ENCODE assay signal across 8 mouse cellular contexts in the genomic region with DNA sequence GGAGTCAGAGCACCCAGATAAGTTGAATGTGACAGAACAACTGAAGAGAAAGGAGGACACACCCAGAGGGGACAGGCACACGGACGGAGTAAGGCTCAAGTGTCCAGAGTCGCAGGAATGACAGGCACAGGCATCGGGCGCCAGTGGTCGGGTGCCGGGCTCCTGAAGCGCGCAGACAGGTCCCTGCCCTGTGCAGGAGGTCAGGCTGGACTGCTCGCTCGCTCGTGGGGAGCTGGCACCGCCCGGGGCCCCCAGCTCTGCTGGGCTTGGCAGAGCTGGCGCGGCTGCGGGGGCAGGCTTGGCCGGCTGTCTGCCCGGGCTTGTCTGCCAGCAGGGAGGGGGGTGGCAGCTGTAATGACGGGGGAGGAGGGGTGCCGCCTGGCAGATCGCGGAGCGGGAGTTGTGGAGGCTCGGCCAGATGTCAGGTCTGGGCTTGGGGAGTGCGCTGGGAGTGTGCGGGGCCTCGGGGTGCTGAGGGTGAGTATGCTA. TPM values are rescaled to one million over a fixed set of nuclear protein-coding genes. Genes with fewer than 3 reads are reported as not detected.
DNase-seq lines count a peak whose midpoint lies in the region; ATAC-seq and TF ChIP-seq lines count a peak whose summit lies in the region.

No protein-coding gene starts in this region.

- H3K4me1 ChIP-seq in heart, embryonic 16.5 days (ENCODE audit: control insufficient read depth, insufficient read depth, low read length) = peaks cover 39% of the 10 kb centered on the region
- H3K4me1 ChIP-seq in lung, embryonic 14.5 days (ENCODE audit: insufficient read depth) = peaks cover 21% of the 10 kb centered on the region

- H3K9me3 ChIP-seq in heart, embryonic 16.5 days (replicated peaks; ENCODE audit: control insufficient read depth, low read length) = no peaks in the 10 kb centered on the region
- H3K9me3 ChIP-seq in lung, embryonic 14.5 days (ENCODE audit: low read depth, low read length) = no peaks in the 10 kb centered on the region

- DNase-seq in CD4-positive helper T cell, adult 2 months (ENCODE audit: low read depth, low spot score) = peak; percentile 36
- DNase-seq in adrenal gland, postnatal 36 days = peak; percentile 72 to 77
- DNase-seq in layer of hippocampus, adult 18-20 months (ENCODE audit: low spot score in 2 of 2) = peak; percentile 87 to 93
- DNase-seq in lung, embryonic 14.5 days = no peak
- peak; percentile 31 for DNase-seq in ovary, postnatal 10 days (ENCODE audit: low spot score)
- DNase-seq in thymus, postnatal 36 days = peak; percentile 47 to 59

- ATAC-seq in erythroblast, adult 5-6 weeks (replicated peaks; ENCODE audit: low FRiP score, poor library complexity, severe bottlenecking) = peak; percentile 26; the same call in 1 of the 2 replicates
- ATAC-seq in heart, embryonic 16.5 days (replicated peaks; ENCODE audit: extremely low read depth, insufficient read depth, low FRiP score) = peak; percentile 53
- ATAC-seq in lung, embryonic 14.5 days (ENCODE audit: insufficient read depth) = peak; percentile 42

- H3K4me2 ChIP-seq in heart, embryonic 16.5 days (ENCODE audit: low read depth, low read length) = peak overlapping the region; percentile 79
- peak overlapping the region; percentile 99 for H3K4me2 ChIP-seq in lung, embryonic 14.5 days

- H3K4me3 ChIP-seq in heart, embryonic 16.5 days (ENCODE audit: low read length) = peak overlapping the region; percentile 68
- peak overlapping the region; percentile 58 for H3K4me3 ChIP-seq in lung, embryonic 14.5 days (ENCODE audit: low read depth, low read length)

- TF ChIP-seq CTCF in lung, embryonic 14.5 days (IDR thresholded peaks at IDR 0.05; ENCODE audit: low read depth) = no peak

- H3K9ac ChIP-seq in heart, embryonic 16.5 days (ENCODE audit: low read length) = peak overlapping the region; percentile 81
- H3K9ac ChIP-seq in lung, embryonic 14.5 days = peak overlapping the region; percentile 63

- H3K27ac ChIP-seq in heart, embryonic 16.5 days (ENCODE audit: low read length) = peak overlapping the region; percentile 65
- H3K27ac ChIP-seq in lung, embryonic 14.5 days (ENCODE audit: low read depth) = peak overlapping the region; percentile 39; the same call in 1 of the 2 replicates

- WGBS in heart, embryonic 16.5 days = under 1% methylated on average over 28 of the region's 28 CpGs
- WGBS in lung, embryonic 14.5 days = under 1% methylated on average over 28 of the region's 28 CpGs

- H3K36me3 ChIP-seq in heart, embryonic 16.5 days (ENCODE audit: control insufficient read depth, insufficient read depth) = no peaks in the 10 kb centered on the region
- no peaks in the 10 kb centered on the region for H3K36me3 ChIP-seq in lung, embryonic 14.5 days (ENCODE audit: insufficient read depth)

- H3K27me3 ChIP-seq in heart, embryonic 16.5 days (ENCODE audit: control insufficient read depth, insufficient read depth, low read length) = no peaks in the 10 kb centered on the region
- no peaks in the 10 kb centered on the region for H3K27me3 ChIP-seq in lung, embryonic 14.5 days (ENCODE audit: insufficient read depth, low read length)

RNA-seq across cellular contexts. Expression of gene Inka2, which starts 0.7 kb away (rescaled TPM):
- total RNA-seq in adrenal gland, postnatal 36 days (2021) = 1 to 10 TPM; 1.6 TPM
- 0.21 TPM in 1 of 2 replicates, not detected in the other for total RNA-seq in erythroblast, adult 5-6 weeks (2015; ENCODE audit: low replicate concordance)
- total RNA-seq in erythroblast, adult 5-6 weeks (2017; ENCODE audit: low replicate concordance) = 0.28 TPM in 1 of 2 replicates, not detected in the other
- polyA plus RNA-seq in heart, embryonic 16.5 days (2015; fragmentation: Nextera tagmentation; extraction: Ambion mirVana) = 2.9 and 3.3 TPM in 2 replicates
- total RNA-seq in layer of hippocampus, adult 18-20 months (2021) = 10 to 100 TPM; 70.5 to 74.0 TPM
- polyA plus RNA-seq in lung, embryonic 14.5 days (2014; fragmentation: Nextera tagmentation; extraction: Ambion mirVana) = 1.2 and 1.6 TPM in 2 replicates

RNA-seq across cellular contexts. Expression of gene Ddx20, which starts 17.7 kb away (rescaled TPM):
- total RNA-seq in adrenal gland, postnatal 36 days (2021) = 10 to 100 TPM; 16.4 to 19.5 TPM
- total RNA-seq in erythroblast, adult 5-6 weeks (2015; ENCODE audit: low replicate concordance) = 6.3 and 10.8 TPM in 2 replicates
- 9.5 and 12.3 TPM in 2 replicates for total RNA-seq in erythroblast, adult 5-6 weeks (2017; ENCODE audit: low replicate concordance)
- polyA plus RNA-seq in heart, embryonic 16.5 days (2015; fragmentation: Nextera tagmentation; extraction: Ambion mirVana) = 20.9 and 22.4 TPM in 2 replicates
- total RNA-seq in layer of hippocampus, adult 18-20 months (2021) = 10 to 100 TPM; 12.0 to 13.5 TPM
- 45.0 and 48.2 TPM in 2 replicates for polyA plus RNA-seq in lung, embryonic 14.5 days (2014; fragmentation: Nextera tagmentation; extraction: Ambion mirVana)

Comparison
In these comparisons a context has a peak if more than half of its experiments do, and no peak if none do; other contexts are left out.
1. RNA of gene Inka2, which starts 0.7 kb away (total RNA-seq): 70.5 to 74.0 TPM in layer of hippocampus, adult 18-20 months; 1.6 TPM in adrenal gland, postnatal 36 days and 0.21 to 0.28 TPM in erythroblast, adult 5-6 weeks; every median in the first group is over 10 times any median in the second.
2. Peak in every context shown above with its lines, with median percentiles within 50 percentile points of each other: ATAC-seq.